7 mouse cellular contexts compared by ENCODE assay signal in the genomic region with DNA sequence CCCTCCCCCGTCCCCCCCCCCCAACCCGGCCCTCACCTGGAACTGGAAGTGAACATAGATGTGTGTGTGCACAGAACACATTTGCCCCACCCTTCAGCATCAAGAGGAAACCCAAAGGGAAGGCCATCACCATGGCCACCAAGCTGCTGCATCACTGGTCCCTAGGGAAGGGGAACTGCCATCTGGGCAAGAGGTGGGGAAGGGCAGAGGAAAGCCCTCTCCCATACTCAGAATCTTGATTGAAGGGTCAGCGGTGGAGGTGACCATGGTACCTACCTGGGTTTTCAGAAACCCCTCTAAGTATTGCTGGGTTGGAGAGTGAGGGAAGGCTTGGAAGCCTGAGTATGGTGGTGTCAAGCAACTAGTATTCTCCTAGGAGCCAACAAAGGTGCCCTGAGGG.
A peak's percentile ranks its signal among the peaks of the same experiment; 100 is the strongest.
DNase-seq lines count a peak whose midpoint lies in the region; ATAC-seq lines count a peak whose summit lies in the region.

No protein-coding gene starts in this region.

- DNase-seq in liver, embryonic 11.5 days (ENCODE audit: low spot score) = no peak
- no peak for DNase-seq in forebrain, embryonic 14.5 days (ENCODE audit: low spot score)
- no peak for DNase-seq in left cerebral cortex, adult 11 months (ENCODE audit: low spot score)
- DNase-seq in natural killer cell, adult 2 months (ENCODE audit: low spot score in 2 of 2) = no peak

- no peak for ATAC-seq in liver, embryonic 11.5 days (replicated peaks; ENCODE audit: low FRiP score)
- no peak for ATAC-seq in liver, embryonic 12.5 days
- ATAC-seq in forebrain, embryonic 14.5 days = no peak
- no peak for ATAC-seq in intestine, embryonic 16.5 days
- no peak for ATAC-seq in neural tube, embryonic 14.5 days (ENCODE audit: low read depth)

- H3K27ac ChIP-seq in liver, embryonic 11.5 days (ENCODE audit: low read depth, low read length) = peak overlapping the region; percentile 90
- no peak overlapping the region for H3K27ac ChIP-seq in liver, embryonic 12.5 days
- peak overlapping the region; percentile 98 for H3K27ac ChIP-seq in forebrain, embryonic 14.5 days (ENCODE audit: low read depth, low read length)
- peak overlapping the region; percentile 84 for H3K27ac ChIP-seq in intestine, embryonic 16.5 days (ENCODE audit: low read length)
- peak overlapping the region; percentile 97 for H3K27ac ChIP-seq in neural tube, embryonic 14.5 days (ENCODE audit: low read depth, low read length)

- H3K4me2 ChIP-seq in liver, embryonic 11.5 days = no peak overlapping the region
- no peak overlapping the region for H3K4me2 ChIP-seq in liver, embryonic 12.5 days
- H3K4me2 ChIP-seq in forebrain, embryonic 14.5 days (ENCODE audit: low read length) = no peak overlapping the region
- H3K4me2 ChIP-seq in intestine, embryonic 16.5 days (ENCODE audit: low read depth, low read length) = peak overlapping the region; percentile 17; the same call in 1 of the 2 replicates
- no peak overlapping the region for H3K4me2 ChIP-seq in neural tube, embryonic 14.5 days (ENCODE audit: low read depth, low read length)

- no peaks in the 10 kb centered on the region for H3K9me3 ChIP-seq in liver, embryonic 11.5 days (ENCODE audit: control insufficient read depth, low read length)
- no peaks in the 10 kb centered on the region for H3K9me3 ChIP-seq in liver, embryonic 12.5 days (replicated peaks)
- H3K9me3 ChIP-seq in forebrain, embryonic 14.5 days (replicated peaks; ENCODE audit: control insufficient read depth, low read length) = no peaks in the 10 kb centered on the region
- no peaks in the 10 kb centered on the region for H3K9me3 ChIP-seq in intestine, embryonic 16.5 days (ENCODE audit: control insufficient read depth, low read length)
- no peaks in the 10 kb centered on the region for H3K9me3 ChIP-seq in neural tube, embryonic 14.5 days (ENCODE audit: control insufficient read depth, low read length)

- H3K9ac ChIP-seq in liver, embryonic 11.5 days (ENCODE audit: low read depth, low read length) = no peak overlapping the region
- H3K9ac ChIP-seq in liver, embryonic 12.5 days = no peak overlapping the region
- 0 out of 2 replicates have a peak overlapping the region, but pooled peaks have one; percentile 57 for H3K9ac ChIP-seq in forebrain, embryonic 14.5 days (ENCODE audit: low read length)
- no peak overlapping the region for H3K9ac ChIP-seq in intestine, embryonic 16.5 days (ENCODE audit: low read depth, low read length)
- no peak overlapping the region for H3K9ac ChIP-seq in neural tube, embryonic 14.5 days (replicated peaks; ENCODE audit: low read depth, low read length)

- H3K4me3 ChIP-seq in liver, embryonic 11.5 days (ENCODE audit: low read depth, low read length) = no peak overlapping the region
- no peak overlapping the region for H3K4me3 ChIP-seq in liver, embryonic 12.5 days
- H3K4me3 ChIP-seq in forebrain, embryonic 14.5 days (ENCODE audit: low read depth, low read length) = no peak overlapping the region
- H3K4me3 ChIP-seq in intestine, embryonic 16.5 days (ENCODE audit: low read length) = no peak overlapping the region
- H3K4me3 ChIP-seq in neural tube, embryonic 14.5 days (ENCODE audit: low read depth, low read length) = no peak overlapping the region

- peaks cover 60% of the 10 kb centered on the region for H3K4me1 ChIP-seq in liver, embryonic 11.5 days (replicated peaks; ENCODE audit: control insufficient read depth, insufficient read depth, low read length)
- H3K4me1 ChIP-seq in liver, embryonic 12.5 days = peaks cover 65% of the 10 kb centered on the region
- peaks cover 82% of the 10 kb centered on the region for H3K4me1 ChIP-seq in forebrain, embryonic 14.5 days (ENCODE audit: control insufficient read depth, insufficient read depth, low read length)
- H3K4me1 ChIP-seq in intestine, embryonic 16.5 days (ENCODE audit: control insufficient read depth, insufficient read depth, low read length) = peaks cover 65% of the 10 kb centered on the region
- peaks cover 70% of the 10 kb centered on the region for H3K4me1 ChIP-seq in neural tube, embryonic 14.5 days (ENCODE audit: control insufficient read depth, insufficient read depth, low read length)

- WGBS in liver, embryonic 11.5 days = 53% methylated on average over 3 of the region's 3 CpGs
- WGBS in liver, embryonic 12.5 days (ENCODE audit: insufficient replicate concordance) = 34% methylated on average over 3 of the region's 3 CpGs
- WGBS in forebrain, embryonic 14.5 days = 38% methylated on average over 3 of the region's 3 CpGs
- 51% methylated on average over 2 of the region's 3 CpGs for WGBS in intestine, embryonic 16.5 days
- 59% methylated on average over 3 of the region's 3 CpGs for WGBS in neural tube, embryonic 14.5 days

- peaks cover 5% of the 10 kb centered on the region; the same call in 1 of the 2 replicates for H3K27me3 ChIP-seq in liver, embryonic 11.5 days (replicated peaks; ENCODE audit: control insufficient read depth, insufficient read depth, low read length)
- H3K27me3 ChIP-seq in liver, embryonic 12.5 days (replicated peaks) = peaks cover 44% of the 10 kb centered on the region
- H3K27me3 ChIP-seq in forebrain, embryonic 14.5 days (replicated peaks; ENCODE audit: control insufficient read depth, insufficient read depth, low read length) = no peaks in the 10 kb centered on the region
- no peaks in the 10 kb centered on the region for H3K27me3 ChIP-seq in intestine, embryonic 16.5 days (replicated peaks; ENCODE audit: control insufficient read depth, insufficient read depth, low read length)
- no peaks in the 10 kb centered on the region for H3K27me3 ChIP-seq in neural tube, embryonic 14.5 days (ENCODE audit: control insufficient read depth, insufficient read depth, low read length)

- no peaks in the 10 kb centered on the region for H3K36me3 ChIP-seq in liver, embryonic 11.5 days (ENCODE audit: control insufficient read depth, insufficient read depth, low read length)
- H3K36me3 ChIP-seq in liver, embryonic 12.5 days = no peaks in the 10 kb centered on the region
- no peaks in the 10 kb centered on the region for H3K36me3 ChIP-seq in forebrain, embryonic 14.5 days (ENCODE audit: control insufficient read depth, insufficient read depth, low read length)
- no peaks in the 10 kb centered on the region for H3K36me3 ChIP-seq in intestine, embryonic 16.5 days (ENCODE audit: control insufficient read depth, insufficient read depth, low read length)
- no peaks in the 10 kb centered on the region for H3K36me3 ChIP-seq in neural tube, embryonic 14.5 days (ENCODE audit: control insufficient read depth, insufficient read depth, low read length)
